1 mouse cellular context compared by ENCODE assay signal in genomic region chr7:138907043-138907442, GRCm38 (mm10).
A peak's percentile ranks its signal among the peaks of the same experiment; 100 is the strongest.
TF ChIP-seq lines count a peak whose summit lies in the region.

No protein-coding gene starts in this region.

TF ChIP-seq in CH12.LX, 34 proteins besides CTCF, POLR2A, EP300 and RAD21 (continued from another document):
- TF ChIP-seq ETS1 (conservative IDR thresholded peaks at IDR 0.05; ENCODE audit: low read depth, low read length) (peak; percentile 86), HCFC1 (IDR thresholded peaks at IDR 0.05; ENCODE audit: low read depth, low read length) (no peak), MAX (IDR thresholded peaks at IDR 0.05; ENCODE audit: low read length) (no peak), E2F4 (IDR thresholded peaks at IDR 0.05; ENCODE audit: insufficient replicate concordance, low read depth, low read length) (no peak), MEF2A (IDR thresholded peaks at IDR 0.05; ENCODE audit: borderline replicate concordance, low read depth, low read length) (peak; percentile 49; the same call in 1 of the 2 replicates), USF1 (IDR thresholded peaks at IDR 0.05; ENCODE audit: low read depth, low read length) (peak; percentile 58), NELFE (IDR thresholded peaks at IDR 0.05; ENCODE audit: low read depth, low read length) (no peak), JUN (IDR thresholded peaks at IDR 0.05; ENCODE audit: insufficient read depth, low read depth, low read length) (no peak), POLR2AphosphoS2 (IDR thresholded peaks at IDR 0.05; ENCODE audit: low read depth, low read length) (no peak), SMC3 (IDR thresholded peaks at IDR 0.05; ENCODE audit: low read depth, low read length) (no peak), MYC (IDR thresholded peaks at IDR 0.05; ENCODE audit: low read depth, low read length) (no peak), MXI1 (IDR thresholded peaks at IDR 0.05; ENCODE audit: low read depth, low read length) (peak; percentile 71; the same call in 1 of the 2 replicates), UBTF (IDR thresholded peaks at IDR 0.05; ENCODE audit: low read depth, low read length) (no peak), RCOR1 (conservative IDR thresholded peaks at IDR 0.05; ENCODE audit: low read depth, low read length) (no peak), KAT2A (IDR thresholded peaks at IDR 0.05; ENCODE audit: insufficient replicate concordance, low read length) (no peak), ELF1 (IDR thresholded peaks at IDR 0.05; ENCODE audit: low read depth, low read length) (no peak), ZNF384 (IDR thresholded peaks at IDR 0.05; ENCODE audit: low read depth, low read length) (no peak)
